Mouse (Mus musculus) olfactory bulb, adult 2 months (tissue): ENCODE measurements around the gene Dennd6b.

Experiments used
- CTCF ChIP-seq: fragments of 200-500 bp; IDR thresholded peaks from 2 replicates; pipeline ENCODE4 v1.5.1; 2012; ENCODE audit warnings: low read depth, mild to moderate bottlenecking, low read length, moderate library complexity; ENCODE audit not compliant: insufficient read depth
- POLR2A ChIP-seq: fragments of 200-500 bp; IDR thresholded peaks from 2 replicates; pipeline ENCODE4 v1.6.1; 2012; ENCODE audit warnings: mild to moderate bottlenecking, low read depth, low read length, moderate library complexity; ENCODE audit not compliant: insufficient read depth

DNA sequence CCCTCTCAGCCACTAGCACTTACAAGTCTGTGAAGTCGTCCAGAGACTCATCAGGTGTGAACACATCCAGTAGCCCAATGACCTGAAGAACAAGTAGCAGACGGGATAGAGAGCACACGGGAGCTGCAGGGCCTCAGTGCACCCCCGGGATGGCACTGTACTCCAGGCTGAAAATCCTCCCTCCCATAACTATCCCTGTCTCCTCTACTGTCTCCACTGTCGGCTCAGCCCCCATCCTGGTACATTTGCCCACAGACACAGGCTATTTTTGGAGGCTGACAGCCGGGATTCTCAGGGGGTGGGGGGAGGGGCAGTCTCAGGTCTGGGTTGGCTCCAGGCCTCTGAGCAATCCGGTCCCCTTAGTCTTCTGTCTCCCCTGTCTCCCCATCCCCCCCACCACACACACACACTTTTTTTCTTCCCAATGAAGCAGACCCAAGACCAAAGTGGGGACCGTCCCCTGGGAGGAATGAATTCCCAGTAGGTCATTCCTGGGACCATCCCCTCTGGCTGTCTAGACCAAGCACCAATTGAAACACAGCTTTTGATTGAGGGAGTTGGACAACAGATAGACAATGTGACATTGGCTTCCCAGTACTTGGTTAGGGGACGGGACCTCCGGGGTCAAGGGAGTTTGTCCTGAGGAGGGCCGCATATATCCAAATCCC lies 58.8 kb downstream of the Dennd6b start:
- no peak for TF ChIP-seq CTCF
- no peak for TF ChIP-seq POLR2A
